Mouse (Mus musculus): ENCODE results near the gene Gm21954.

The Gm21954 gene

DNA sequence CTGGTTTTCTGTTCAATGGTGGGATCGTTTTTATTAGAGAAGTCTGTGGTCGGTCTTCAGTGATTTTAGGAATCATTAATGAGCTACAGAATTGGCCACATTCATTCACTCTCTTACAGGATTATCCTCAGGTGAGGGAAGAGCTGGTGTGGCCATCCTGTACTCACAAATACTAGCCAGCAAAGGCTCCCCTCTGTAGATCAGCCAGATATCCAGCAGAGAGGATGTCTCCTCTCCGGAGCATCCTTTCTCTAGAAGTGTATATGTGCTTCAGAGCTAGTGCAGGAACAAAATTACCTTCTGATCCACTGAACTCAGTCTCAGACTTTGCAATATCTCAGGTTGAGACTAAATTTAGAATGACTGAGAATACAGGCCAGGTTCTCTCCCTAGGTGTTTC is 7.8 kb downstream of the Gm21954 start:
- no peak for DNase-seq (ENCODE audit: extremely low spot score, low read depth, low spot score)

DNA sequence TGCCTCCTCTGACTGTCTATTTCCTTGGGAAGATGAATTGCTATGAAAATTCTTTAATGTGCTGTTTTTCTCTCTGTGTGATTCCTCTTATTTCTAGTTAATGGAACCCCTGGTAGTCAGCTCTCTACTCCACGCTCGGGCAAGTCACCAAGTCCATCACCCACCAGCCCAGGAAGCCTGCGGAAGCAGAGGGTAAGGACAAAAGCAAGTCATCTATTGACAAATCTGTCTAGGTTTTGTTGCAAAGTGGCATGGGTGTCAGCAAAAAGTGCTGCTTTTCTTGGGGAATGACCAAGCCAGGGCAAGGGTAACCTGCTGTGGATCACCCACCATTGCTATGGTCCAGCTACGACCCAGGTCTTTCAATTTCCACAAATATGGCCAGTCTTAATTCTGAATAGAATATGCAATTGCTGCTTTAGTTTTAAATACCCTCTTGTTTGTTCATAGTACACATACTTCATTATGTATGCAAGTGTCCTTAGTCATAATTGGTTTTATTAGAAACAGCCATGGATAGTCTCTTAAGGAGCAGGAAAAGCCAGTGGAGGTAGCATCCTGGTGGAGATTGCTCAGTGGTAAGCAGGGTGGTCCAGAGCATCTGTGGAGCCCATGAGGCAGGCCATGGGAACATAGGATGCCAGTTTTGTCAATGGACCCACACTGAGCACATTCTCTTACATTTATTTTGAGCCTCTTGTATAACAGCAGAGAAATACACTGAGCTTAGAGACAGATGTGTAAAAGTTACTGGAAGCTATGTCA is 8.9 kb downstream of the Gm21954 start:
- DNase-seq (ENCODE audit: extremely low spot score, low read depth, low spot score), result no peak

DNA sequence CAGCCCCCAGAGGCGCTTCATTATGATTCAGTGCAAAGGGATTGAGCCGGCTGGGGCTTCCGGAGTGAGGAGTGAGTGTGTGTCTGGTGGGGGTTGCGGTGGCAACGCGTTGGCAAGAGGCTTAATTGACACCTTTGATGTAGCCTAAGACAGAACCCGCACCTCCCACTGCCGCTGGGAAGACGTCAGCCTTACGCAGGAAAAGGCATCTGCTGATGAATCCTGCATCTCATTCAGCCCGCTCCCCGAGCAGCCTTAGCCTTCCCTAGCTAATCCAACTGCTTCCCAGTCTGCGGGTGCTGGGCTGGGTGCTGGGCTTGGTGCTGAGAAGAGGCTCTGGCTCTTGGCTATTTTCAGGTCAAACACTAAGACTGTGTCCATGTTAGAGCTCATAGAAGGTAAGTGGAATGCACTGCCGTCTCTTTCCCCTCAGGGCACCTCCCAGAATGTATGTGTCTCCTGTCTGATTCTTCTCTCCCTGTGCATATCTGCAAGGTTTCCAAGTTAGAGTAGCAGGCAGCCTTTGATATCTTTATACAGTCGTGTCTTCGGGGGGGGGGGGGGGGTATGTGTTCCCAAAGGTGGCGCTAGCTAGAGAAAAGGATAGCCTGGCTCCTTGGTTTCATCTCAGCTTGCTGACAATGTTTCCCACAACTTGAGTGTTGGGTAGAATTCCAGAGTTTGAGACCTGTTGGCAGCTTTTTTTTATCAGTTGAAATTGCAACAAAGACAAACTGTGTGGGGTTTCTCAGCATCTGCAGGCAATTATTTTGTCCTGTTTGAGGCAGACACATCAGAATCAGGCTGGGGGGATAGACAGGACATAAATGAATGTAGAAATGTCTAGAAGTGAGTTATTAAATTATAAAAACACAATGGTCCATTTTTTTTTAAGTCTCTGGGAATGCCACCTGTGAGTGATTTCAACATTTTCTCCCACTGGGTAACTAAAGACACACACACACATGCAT is 10.0 kb downstream of the Gm21954 start:
- no peak for DNase-seq (ENCODE audit: extremely low spot score, low read depth, low spot score)

DNA sequence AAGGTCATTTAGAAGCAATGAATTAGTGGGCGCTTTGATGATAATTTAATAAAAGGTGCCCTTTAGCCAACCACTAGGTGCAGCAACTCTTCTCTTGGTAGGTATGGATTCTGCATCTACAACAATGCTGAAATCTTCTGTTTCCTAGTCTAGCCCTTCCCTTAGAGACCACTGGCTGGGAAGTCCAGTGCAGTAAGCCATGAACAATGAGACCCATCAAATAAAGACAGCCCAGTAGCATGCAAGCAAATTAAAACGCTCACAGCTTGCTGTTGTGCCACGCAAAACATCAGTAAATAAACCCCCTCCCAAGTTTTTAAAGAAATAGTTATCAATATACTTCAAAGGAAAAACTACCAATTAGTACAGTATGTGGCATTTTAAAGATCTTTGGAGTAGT is 10.9 kb downstream of the Gm21954 start:
- no peak for DNase-seq (ENCODE audit: extremely low spot score, low read depth, low spot score)

DNA sequence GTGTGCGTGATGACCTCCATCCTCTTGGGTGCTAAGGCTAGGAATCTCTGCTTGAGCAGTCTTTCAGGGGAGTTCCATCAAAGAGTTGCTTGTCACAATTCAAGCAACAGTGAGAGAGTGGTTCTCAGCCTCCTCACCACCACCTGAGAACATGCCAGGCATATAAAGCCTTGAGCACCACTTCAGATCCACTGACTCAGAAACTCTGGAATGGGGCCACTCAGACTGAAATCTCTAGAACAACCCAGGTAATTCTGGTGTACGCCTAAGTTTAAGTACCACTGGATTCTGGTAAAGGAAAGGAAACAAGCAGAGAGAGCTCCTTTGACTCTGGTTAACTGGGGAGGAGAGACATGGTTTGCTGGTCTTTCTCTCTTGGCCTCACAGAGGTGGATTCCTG is 19.5 kb downstream of the Gm21954 start:
- no peak for DNase-seq (ENCODE audit: extremely low spot score, low read depth, low spot score)

DNA sequence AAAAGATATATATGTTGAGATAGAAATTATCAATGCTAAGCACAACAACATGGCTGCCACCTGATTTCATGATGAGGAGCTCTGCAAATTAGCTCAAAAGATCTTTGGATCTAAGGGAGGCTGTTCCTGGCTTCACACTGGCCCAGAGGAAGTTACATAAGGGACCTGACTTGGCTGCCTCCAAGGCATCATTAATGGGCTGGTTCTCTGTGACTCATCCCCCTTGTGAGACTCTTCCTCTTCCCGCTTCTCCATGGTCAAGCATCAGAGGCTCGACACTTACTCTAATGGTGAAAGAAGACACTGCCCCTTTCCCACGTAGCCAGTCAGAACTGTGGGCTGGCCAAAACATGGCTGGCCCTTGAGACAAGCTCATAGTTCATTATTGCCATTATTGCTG is 20.1 kb downstream of the Gm21954 start:
- no peak for DNase-seq (ENCODE audit: extremely low spot score, low read depth, low spot score)

DNA sequence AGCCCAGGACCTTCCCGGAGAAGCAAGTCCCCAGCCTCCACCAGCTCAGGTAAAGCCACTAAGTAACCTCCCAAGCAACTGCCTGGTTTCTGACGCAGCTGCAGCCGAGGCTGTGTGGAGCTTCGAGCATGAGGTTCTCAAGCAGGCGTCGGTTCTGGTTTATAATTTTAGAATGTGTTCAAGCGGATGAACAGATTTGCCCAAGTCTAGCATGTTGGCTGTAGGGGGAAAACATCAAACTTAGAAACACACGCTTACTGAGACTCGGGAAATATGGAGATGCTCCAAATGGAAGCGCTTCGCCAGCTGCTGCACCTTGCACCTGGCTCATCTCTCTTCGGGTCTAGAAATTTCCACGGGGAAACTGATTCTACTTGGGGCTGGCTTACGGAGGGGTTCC is 21.0 kb downstream of the Gm21954 start:
- DNase-seq (ENCODE audit: extremely low spot score, low read depth, low spot score), result no peak

DNA sequence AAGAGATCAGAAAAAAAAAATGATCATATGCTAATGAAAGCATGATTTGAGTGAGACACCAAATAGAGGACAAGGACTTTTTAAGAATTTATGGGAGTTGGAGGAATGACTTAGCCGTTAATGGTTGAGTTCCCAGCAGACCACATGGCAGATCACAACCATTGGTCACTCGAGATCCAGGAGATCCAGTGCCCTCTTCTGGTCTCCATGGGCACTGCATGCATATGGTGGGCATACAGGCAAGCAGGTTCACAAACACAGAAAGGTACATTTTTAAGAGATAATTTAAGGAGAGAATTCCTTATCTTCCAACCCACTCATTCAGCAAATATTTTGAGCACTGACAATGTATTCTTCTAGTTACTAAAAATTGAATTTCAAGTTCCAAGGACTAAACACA is 22.9 kb downstream of the Gm21954 start:
- no peak for DNase-seq (ENCODE audit: extremely low spot score, low read depth, low spot score)

DNA sequence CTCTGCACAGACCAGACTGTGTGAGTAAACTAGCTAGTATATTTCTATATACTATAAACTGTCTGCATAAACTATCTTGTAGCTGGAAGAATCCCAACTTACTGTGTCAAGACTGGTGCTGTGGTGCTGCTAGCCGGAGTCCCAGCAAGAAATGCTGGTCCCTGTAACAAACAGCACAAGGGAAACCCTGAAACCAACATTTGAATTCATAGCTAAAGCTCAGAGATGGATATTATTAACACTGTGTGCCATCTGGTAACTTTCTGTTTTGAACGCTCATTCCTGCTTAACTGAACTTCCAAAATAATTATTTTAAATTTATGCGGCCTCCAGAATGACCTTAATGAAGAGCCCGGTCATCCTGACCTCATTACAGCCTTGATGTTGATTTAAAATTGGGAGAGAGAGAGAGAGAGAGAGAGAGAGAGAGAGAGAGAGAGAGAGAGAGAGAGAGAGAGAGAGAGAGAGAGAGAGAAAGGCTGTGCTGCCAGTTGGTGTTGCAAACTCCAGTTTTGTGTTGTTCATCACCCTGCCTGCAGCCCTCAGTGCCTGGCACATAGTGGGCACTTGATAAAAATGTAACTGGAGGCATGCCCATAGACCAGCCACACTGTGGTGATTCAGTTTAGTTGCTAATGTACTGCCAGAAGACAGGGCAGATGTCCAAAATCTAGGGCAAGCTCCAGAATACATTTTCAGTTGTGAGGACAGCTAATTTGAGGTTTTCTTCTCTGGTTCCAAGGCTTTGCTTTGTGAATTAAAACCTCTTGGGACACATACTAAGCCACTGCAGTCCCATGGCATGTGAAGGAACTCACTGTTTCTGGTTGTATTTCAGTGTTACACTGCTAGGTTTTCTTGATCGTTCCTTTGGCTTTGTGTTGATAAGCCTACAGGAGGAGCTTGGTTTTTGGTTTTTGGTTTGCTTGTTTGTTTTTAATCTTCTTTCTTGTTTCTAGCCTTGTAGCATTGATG is 24.2 kb downstream of the Gm21954 start:
- DNase-seq (ENCODE audit: extremely low spot score, low read depth, low spot score), result no peak

DNA sequence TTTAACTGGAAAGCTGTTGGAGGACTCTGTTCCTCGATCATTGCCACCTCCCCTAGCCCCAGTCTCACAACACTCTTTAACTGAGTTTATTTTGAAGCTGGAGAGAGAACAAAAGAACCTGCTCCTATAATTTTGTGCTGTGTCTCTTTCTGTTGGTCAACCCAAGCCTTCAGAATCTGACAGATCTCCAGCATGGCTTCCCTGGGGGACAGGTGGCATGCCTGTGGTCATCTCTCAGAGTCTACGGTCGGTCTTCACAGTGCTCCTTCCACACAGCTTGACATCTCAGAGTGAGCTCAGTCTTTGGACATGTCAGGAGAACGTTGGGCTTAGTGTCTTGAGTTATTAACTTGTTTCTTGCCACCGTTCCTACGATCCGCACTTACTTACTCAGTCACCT is 25.3 kb downstream of the Gm21954 start:
- DNase-seq (ENCODE audit: extremely low spot score, low read depth, low spot score), result no peak

DNA sequence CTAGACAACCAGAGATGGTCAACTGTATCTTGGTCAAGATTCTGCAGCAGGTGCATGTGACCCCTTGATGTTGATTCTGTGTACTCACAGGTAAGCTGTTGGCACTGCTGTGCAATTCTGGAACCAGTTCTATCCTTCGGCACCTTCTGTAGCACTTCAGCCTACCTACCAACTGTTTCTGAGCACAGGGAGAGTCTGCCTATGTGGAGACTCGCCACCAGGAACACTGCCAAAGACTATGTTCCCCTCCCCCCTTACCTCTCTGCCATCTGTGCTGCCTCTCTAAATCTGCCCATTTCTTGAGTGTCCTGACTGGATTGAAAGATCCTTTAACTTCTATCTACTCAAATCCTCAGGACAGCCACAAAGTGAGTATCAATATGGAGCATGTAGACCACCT is 28.3 kb downstream of the Gm21954 start:
- DNase-seq (ENCODE audit: extremely low spot score, low read depth, low spot score), result no peak

DNA sequence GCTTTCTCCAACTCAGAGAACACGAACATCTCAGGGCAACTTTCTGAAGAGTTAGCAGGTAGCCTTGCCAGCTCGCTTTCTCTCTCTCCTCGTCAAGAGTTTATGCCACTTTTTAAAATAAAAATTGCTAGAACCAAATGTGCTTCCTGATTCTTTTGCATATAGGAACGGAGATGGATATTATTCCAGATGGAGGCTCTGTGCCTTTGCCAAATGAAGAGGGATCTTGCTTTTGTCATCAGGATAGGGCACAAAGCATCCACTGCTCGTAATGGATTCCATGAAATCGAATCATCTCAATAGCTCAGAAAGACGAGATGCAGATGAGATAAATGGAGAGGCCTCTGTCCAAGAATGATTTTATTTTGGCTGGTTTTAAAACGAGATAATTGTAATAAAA is 28.7 kb downstream of the Gm21954 start:
- DNase-seq (ENCODE audit: extremely low spot score, low read depth, low spot score), result no peak

DNA sequence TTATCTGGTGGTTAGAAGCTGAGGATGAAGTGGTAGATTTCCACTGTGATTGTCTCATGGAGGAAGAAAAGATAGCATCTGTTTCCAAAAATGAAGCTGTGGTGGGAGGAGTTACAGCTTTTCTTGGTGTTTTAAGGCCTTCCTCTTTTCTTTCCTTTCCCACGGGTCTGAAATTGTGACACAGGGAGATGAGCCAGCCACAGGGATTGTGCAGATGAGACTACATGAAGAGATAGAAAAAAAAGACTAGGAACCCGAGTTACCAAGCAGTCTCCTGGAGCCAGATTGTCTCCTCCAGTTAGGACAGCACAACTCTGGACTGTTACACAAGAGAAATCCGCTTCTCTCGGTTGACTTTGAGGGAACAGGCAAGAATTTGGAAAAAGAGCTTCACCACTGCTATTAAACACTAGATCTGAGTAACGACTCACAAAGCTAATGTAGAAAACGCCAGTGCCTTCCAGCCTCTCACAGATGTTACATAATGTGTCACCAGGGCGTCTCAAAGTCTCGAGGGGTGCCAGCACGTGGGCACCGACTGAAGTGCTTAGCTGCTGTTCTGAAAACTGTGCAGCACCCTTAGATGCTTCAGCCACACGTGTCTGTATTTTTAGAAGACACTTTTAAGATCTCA is 29.9 kb downstream of the Gm21954 start:
- no peak for DNase-seq (ENCODE audit: extremely low spot score, low read depth, low spot score)

DNA sequence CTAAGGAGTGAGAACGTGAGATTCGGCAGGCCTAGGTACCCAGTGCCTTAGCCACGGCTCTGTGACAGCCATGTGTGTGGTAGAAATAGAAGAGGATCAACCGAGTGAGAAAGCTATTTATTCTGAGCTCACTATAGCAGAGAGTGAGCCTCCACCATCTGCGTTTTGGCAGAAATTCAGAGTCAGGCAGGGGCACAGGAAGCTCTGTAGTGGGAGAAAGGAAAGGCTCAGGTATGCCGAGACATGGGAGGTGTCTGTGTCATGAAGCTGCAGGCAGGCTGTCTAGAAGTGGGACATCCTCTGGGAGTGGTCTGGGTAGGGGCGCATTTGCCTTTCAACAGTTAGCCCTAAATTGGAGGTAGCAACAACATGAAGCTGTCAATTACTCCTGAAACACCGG is 31.7 kb downstream of the Gm21954 start:
- DNase-seq (ENCODE audit: extremely low spot score, low read depth, low spot score), result no peak

DNA sequence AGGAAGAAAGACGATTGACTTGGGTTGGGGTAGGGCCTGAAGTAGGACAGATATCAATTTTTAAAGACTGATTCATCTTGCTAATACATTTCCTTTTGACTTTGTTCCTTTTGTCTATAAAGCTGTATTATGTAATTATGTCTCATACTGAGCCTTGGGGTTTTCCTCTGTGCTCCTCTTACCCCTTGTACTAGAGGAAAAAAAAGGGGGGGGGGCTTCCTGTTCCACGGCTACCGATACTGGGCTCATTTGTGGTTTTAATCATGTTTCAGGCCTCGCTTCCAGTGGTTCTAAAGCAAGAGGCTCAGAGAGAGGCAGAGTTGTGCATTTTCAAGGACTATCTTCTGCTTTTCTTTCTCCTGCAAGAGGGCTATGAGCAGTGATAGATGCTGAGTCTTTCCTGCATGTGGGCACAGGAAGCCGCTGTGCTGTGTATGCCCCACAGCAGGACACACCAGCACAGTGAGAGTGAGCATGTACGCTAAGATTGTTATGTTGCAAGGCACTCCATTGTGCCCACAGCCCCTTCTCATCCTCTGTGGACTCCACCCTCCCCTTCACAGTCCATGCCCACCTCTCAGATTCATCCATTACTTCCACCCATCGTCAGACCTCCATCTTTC is 33.1 kb downstream of the Gm21954 start:
- DNase-seq (ENCODE audit: extremely low spot score, low read depth, low spot score), result no peak

DNA sequence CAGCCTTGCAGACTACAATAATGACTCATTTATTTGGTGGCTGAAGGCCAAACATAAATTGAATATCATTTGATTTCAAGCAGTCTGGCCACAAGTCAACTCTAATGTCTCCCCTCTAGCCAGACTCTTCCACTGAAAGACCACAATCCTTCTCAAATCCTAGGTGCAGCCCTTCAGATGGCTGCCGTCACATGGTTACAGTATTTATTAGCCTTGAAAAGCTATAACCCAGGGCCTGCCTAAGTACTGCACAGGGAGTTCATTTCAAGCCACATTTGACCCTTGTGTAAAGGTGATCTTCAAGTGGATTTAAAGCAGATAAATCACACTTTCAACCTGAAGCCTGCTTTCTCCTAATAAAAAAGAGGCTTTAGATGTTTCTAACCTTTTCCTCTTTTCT is 37.7 kb downstream of the Gm21954 start:
- DNase-seq (ENCODE audit: extremely low spot score, low read depth, low spot score), result no peak

DNA sequence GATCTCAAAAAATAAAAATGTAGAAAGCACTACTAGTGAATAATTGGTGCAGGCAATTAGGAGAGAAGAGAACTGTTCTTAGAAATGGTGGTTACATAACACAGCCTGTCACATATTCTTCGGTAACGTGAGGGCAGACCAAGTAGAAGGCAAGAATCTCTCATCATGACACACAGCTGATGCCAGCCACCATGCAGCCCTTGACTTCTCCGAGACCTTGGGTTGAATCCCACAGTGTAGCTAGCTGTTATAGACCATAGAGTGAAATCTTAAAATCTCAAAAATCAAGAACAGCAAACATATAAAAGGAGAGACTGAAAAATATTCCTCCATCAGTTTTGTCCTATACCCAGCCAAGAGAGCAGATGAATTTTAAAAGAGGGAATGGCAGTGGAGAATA is 40.8 kb downstream of the Gm21954 start:
- no peak for DNase-seq (ENCODE audit: extremely low spot score, low read depth, low spot score)

DNA sequence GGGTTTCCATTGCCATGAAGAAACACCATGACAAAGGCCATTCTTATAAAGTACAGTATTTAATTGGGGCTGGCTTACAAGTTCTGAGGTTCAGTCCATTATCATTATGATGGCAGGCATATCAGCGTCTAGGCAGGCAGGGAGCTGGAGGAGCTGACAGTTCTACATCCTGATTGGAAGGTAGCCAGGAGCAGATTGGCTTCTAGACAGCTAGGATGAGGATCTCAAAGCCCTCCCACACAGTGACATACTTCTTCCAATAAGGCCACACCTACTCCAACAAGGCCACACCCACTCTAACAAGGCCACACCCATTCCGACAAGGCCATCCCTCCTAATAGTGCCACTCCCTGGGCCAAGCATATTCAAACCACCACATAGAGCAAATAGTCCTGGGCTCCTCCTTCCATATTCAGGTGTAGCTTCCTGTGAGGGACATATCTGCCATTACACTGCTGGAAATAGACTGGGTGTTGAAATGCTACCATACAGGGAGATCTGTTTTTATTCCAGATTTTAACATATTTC is 41.9 kb downstream of the Gm21954 start:
- DNase-seq (ENCODE audit: extremely low spot score, low read depth, low spot score), result no peak

DNA sequence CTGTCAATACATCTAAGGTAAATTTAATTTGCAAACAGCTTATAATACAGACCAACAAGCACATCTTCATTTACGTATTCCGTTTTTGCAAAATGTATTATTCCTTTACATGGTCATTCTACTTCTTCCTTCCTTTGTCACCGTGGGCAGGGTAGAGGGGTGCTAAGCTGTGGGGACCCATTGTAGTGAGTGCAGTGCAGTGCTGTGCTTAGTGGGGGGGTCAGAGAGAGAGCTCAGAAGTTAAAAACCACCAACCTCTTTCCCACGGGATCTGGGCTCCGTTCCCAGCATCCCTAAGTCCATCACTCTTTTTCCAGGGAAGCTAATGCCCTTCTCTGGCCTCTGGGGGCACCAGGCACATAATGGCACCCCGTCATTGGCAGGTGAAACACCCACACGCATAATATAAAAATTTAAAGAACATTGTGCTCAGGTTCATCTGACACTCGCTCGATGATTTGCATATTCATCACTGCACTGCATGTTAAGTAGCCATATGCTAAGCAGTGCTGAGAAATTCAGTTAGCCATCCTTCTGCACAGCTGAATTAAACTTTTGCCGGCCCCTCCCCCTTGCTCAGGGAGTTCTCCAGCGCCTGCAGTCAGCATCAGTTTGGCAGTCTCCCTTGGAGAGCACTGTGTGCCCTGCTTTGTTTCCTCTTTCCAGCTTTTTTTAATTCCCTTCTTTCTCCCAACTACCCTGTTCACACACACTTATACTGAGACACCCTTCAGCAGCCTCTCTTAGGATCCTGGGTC is 48.2 kb downstream of the Gm21954 start:
- DNase-seq (ENCODE audit: extremely low spot score, low read depth, low spot score), result no peak
